Mouse (Mus musculus): ENCODE measurements around the gene Tas1r1. TPM values are rescaled to one million over a fixed set of nuclear protein-coding genes. Genes with fewer than 3 reads are reported as not detected.
"Not testable (repeated sequence)": the region's sequence is repeated elsewhere in the genome, so short reads cannot be mapped to it uniquely, and the experiment has no call there.

Tas1r1 gene
- polyA plus RNA-seq, 1 experiment from 2014 or later = 0.86 TPM

DNA sequence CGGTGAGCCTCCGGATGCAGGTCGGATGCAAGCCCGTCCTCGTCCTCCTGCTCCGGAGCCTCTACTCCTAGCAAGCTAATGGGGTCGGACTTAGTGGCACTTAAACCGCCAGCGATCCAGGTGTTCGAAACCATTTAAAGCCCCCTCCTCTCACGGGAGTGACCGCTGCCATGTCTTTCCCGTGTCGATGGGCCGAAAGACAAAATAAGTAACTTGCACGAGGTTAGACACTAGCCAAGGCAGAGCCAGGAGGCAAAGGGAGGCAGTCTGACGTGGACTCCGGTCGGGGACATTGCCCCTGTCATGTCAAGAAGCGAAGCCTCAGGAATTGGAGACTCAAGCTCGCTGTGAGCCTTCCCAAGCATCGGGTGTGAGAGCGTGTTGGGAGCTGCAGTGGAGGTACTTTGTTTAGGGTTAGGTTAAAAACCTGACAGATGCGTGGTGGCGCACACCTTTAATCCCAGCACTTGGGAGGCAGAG, 1.5 kb upstream of the Tas1r1 start:
- H3K9me3 ChIP-seq (replicated peaks) = no peaks in the 10 kb centered on the region
- H3K36me3 ChIP-seq = peaks cover 40% of the 10 kb centered on the region
- WGBS = 4% methylated on average over 25 of the region's 25 CpGs
- H3K4me1 ChIP-seq = peaks cover 42% of the 10 kb centered on the region
- H3K27ac ChIP-seq = peak overlapping the region; percentile 51; the same call in 1 of the 2 replicates
- peak overlapping the region; percentile 90 for H3K4me2 ChIP-seq
- peak overlapping the region; percentile 97 for H3K9ac ChIP-seq
- H3K4me3 ChIP-seq (replicated peaks) = peak overlapping the region; percentile 100
- no peak for ATAC-seq (replicated peaks; ENCODE audit: low FRiP score)
- H3K27me3 ChIP-seq = no peaks in the 10 kb centered on the region

DNA sequence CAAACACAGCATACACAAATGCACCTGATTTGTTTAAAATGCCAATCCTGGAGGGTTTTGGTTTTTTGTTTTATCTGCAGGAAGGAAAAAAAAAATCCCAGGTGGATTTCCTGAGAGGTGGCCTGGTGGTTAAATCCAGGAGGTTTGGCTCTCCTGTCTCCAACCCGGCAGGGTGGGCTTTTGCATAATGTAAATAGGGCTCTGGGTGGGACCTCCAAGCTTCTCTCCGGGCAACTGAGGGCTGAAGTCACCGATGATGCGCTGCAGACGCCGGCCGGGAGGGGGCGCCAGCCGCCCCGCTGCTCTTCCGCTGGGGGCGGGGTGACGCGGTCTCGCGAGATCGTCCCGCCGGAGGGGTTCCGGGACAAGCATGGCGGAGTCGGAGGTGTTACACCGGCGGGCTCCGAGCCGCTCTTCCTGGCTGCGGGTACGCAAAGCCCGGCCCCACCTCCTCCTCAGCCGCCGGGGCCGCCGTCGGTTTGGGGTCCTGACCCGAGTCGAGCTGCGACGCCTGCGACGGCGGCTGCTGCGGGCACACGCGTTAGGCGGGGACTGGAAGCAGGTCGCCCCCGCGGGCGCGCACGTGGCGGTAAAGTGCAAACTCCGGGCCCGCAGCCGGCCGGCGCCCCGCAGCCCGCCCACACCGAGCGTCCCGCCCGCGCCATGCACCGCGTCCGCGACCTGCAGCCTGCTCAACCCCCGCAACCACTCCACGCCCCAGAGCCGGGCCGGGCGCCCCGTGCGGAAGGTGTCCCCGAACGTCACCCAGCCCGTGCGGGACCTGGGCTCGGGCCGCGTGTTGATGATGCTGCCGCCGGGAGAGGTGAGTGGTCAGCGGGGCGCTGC, 840 bp upstream of the Tas1r1 start, which contains the start of gene Nol9:
Gene Nol9 (plus strand): TSS at position 337 of the 846 bp plus-strand sequence.
- under 1% methylated on average over 83 of the region's 86 CpGs for whole genome bisulfite sequencing

DNA sequence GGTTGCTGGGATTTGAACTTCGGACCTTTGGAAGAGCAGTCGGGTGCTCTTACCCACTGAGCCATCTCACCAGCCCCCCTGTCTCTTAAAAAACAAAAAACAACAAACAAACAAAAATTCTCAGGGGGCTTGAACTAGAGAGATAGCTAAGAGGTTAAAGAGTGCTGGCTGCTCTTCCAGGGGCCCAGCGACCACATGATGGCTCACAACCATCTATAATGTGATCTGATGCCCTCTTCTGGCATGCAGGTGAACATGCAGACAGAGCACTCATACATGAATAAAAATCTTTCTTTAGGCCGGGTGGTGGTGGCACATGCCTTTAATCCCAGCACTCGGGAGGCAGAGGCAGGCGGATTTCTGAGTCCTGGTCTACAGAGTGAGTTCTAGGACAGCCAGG, 1.9 kb downstream of the Tas1r1 start:
- not testable (repeated sequence) for H3K27me3 ChIP-seq; H3K9ac ChIP-seq; H3K4me2 ChIP-seq; H3K36me3 ChIP-seq; H3K27ac ChIP-seq; H3K9me3 ChIP-seq (replicated peaks); H3K4me3 ChIP-seq (replicated peaks); ATAC-seq (replicated peaks; ENCODE audit: low FRiP score)
- WGBS = 89% methylated on average over 6 of the region's 6 CpGs
- peaks cover 27% of the 10 kb centered on the region for H3K4me1 ChIP-seq

More for the DNA sequence above, 840 bp upstream of the Tas1r1 start, which contains the start of gene Nol9:
- peak within 1 kb of the TSS; percentile 51 for H3K27ac ChIP-seq
- peaks cover 42% of the 10 kb centered on the region for H3K4me1 ChIP-seq
- peak; percentile 85 for ATAC-seq (replicated peaks; ENCODE audit: low FRiP score)
- no peaks in the 10 kb centered on the region for H3K27me3 ChIP-seq
- no peaks in the 10 kb centered on the region for H3K9me3 ChIP-seq (replicated peaks)
- H3K4me2 ChIP-seq = peak within 1 kb of the TSS; percentile 90
- peak within 1 kb of the TSS; percentile 97 for H3K9ac ChIP-seq
- peaks cover 33% of the 10 kb centered on the region for H3K36me3 ChIP-seq
- H3K4me3 ChIP-seq (replicated peaks) = peak within 1 kb of the TSS; percentile 100

DNA sequence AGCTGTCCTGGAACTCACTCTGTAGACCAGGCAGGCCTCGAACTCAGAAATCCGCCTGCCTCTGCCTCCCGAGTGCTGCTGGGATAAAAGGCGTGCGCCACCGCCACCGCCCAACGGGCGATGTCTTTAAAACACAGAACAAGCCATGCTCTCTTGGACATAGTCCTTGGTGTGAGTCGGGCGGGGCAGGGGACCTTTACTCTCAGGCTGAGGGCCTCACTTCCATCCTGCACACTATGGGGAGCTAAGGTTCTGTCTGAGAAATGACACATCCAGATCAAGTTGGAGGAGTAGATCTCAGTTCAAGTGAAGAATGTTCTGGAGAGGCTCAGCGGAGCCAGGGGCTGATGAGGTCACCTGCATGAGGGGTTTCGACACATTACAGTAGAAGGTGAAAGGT, 5.4 kb downstream of the Tas1r1 start:
- no peak overlapping the region for H3K9ac ChIP-seq

DNA sequence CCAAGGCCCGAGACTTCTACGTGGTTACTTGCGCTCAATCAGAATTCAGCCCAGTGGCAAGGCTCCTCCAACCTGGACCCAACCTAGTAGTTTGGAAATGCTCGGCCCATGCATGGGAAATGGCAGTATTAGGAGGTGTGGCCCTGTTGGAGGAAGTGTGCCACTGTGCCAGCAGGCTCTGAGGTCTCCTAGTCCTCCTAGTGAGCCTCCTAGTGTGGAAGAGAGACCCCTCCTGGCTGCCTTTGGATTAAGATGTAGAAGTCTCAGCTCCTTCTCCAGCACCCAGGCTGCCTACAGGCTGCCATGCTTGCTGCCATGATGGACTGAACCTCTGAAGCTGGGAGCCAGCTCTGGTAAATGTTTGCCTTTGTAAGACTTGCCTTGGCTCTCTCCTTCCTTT, 8.4 kb downstream of the Tas1r1 start:
- Histone ChIP-seq H3K27ac (no peak overlapping the region), H3K4me3 (replicated peaks) (no peak overlapping the region), H3K27me3 (no peaks in the 10 kb centered on the region), H3K36me3 (peaks cover 9% of the 10 kb centered on the region; the same call in 1 of the 2 replicates), H3K4me1 (peaks cover 39% of the 10 kb centered on the region), H3K9ac (no peak overlapping the region), H3K4me2 (no peak overlapping the region), H3K9me3 (replicated peaks) (no peaks in the 10 kb centered on the region)
- ATAC-seq (replicated peaks; ENCODE audit: low FRiP score) = no peak
- WGBS = 81% methylated on average over 4 of the region's 4 CpGs

More for the DNA sequence above, 5.4 kb downstream of the Tas1r1 start:
- H3K4me2 ChIP-seq = no peak overlapping the region
- no peaks in the 10 kb centered on the region for H3K36me3 ChIP-seq
- peaks cover 16% of the 10 kb centered on the region for H3K4me1 ChIP-seq
- H3K27me3 ChIP-seq = no peaks in the 10 kb centered on the region
- no peaks in the 10 kb centered on the region for H3K9me3 ChIP-seq (replicated peaks)
- ATAC-seq (replicated peaks; ENCODE audit: low FRiP score) = no peak
- no peak overlapping the region for H3K4me3 ChIP-seq (replicated peaks)
- no peak overlapping the region for H3K27ac ChIP-seq
- WGBS = 88% methylated on average over 13 of the region's 13 CpGs

DNA sequence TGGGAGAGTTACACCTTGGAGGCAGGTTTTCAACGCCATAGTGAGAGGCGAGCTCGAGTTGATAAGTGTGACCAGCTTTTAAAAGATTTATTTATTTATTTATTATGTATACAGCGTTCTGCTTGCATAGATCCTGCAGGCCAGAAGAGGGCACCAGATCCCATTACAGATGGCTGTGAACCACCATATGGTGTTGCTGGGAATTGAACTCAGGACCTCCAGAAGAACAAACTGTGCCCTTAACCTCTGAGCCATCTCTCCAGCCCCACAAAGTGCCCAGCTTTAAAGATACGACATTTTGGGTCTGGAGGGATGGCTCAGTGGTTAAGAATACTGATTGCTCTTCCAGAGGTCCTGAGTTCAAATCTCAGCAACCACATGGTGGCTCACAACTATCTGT, 9.3 kb downstream of the Tas1r1 start:
- ATAC-seq (replicated peaks; ENCODE audit: low FRiP score) = no peak
- no peak overlapping the region for H3K27ac ChIP-seq
- no peak overlapping the region for H3K9ac ChIP-seq
- 46% methylated on average over 5 of the region's 5 CpGs for WGBS
- H3K4me1 ChIP-seq = peaks cover 46% of the 10 kb centered on the region
- H3K9me3 ChIP-seq (replicated peaks) = no peaks in the 10 kb centered on the region
- H3K4me3 ChIP-seq (replicated peaks) = 0 out of 2 replicates have a peak overlapping the region, but pooled peaks have one; percentile 76
- peaks cover 18% of the 10 kb centered on the region; the same call in 1 of the 2 replicates for H3K36me3 ChIP-seq
- no peaks in the 10 kb centered on the region for H3K27me3 ChIP-seq
- H3K4me2 ChIP-seq = no peak overlapping the region

DNA sequence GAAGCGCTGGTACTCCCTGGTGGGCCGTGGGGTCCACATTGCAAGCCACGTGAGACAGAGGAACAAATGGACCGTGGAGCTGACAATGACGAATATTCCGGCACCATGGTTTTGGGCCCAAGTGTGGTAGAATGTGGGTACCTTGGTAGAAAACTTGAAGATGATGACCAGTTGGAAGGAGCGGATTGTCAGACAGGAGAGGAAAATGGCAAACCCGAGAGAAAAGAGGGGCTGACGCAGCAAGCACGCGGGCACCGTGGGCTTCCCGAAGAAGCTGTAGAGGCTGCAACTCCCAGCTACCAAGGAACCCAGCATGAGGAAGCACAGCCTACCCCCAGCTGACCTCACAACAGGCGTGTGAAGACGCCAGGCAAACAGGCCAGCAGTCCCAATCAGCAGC, 9.9 kb downstream of the Tas1r1 start:
- H3K4me3 ChIP-seq (replicated peaks) = peak overlapping the region; percentile 76
- whole genome bisulfite sequencing = 57% methylated on average over 15 of the region's 15 CpGs

DNA sequence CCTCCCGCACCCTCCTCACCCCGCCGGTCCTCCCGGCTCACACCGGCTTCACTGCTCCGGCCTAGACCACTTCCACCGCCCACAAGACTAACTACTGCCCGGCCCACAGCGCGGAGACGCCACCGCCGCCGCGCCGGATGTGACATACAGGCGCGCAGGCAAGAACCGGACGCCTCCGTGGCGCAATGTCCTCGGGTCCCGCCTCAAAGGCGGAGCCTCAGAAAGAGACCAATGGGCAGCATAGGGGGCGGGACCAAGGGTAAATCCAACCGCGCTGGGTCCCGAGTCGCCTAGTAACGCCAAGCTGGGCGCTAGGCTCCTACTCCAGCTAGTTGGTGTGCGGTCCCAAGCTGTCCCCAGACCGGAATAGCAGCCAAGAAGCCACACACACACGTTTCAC, 10.8 kb downstream of the Tas1r1 start, which contains the start of gene Zbtb48:
Gene Zbtb48 (minus strand): TSS at position 148 of the 400 bp plus-strand sequence.
- H3K9me3 ChIP-seq (replicated peaks) = no peaks in the 10 kb centered on the region
- peak within 1 kb of the TSS; percentile 89 for H3K4me2 ChIP-seq
- no peaks in the 10 kb centered on the region for H3K27me3 ChIP-seq
- peak; percentile 98 for ATAC-seq (replicated peaks; ENCODE audit: low FRiP score)
- H3K36me3 ChIP-seq = peaks cover 34% of the 10 kb centered on the region
- WGBS = under 1% methylated on average over 35 of the region's 35 CpGs
- peak within 1 kb of the TSS; percentile 85 for H3K27ac ChIP-seq
- H3K9ac ChIP-seq = peak within 1 kb of the TSS; percentile 80
- peak within 1 kb of the TSS; percentile 76 for H3K4me3 ChIP-seq (replicated peaks)
- H3K4me1 ChIP-seq = peaks cover 54% of the 10 kb centered on the region

More for the DNA sequence above, 9.9 kb downstream of the Tas1r1 start:
- ATAC-seq (replicated peaks; ENCODE audit: low FRiP score) = no peak
- Histone ChIP-seq H3K9ac (peak overlapping the region; percentile 31; the same call in 1 of the 2 replicates), H3K36me3 (peaks cover 24% of the 10 kb centered on the region), H3K4me2 (peak overlapping the region; percentile 89), H3K27ac (no peak overlapping the region), H3K27me3 (no peaks in the 10 kb centered on the region), H3K9me3 (replicated peaks) (no peaks in the 10 kb centered on the region), H3K4me1 (peaks cover 48% of the 10 kb centered on the region)

DNA sequence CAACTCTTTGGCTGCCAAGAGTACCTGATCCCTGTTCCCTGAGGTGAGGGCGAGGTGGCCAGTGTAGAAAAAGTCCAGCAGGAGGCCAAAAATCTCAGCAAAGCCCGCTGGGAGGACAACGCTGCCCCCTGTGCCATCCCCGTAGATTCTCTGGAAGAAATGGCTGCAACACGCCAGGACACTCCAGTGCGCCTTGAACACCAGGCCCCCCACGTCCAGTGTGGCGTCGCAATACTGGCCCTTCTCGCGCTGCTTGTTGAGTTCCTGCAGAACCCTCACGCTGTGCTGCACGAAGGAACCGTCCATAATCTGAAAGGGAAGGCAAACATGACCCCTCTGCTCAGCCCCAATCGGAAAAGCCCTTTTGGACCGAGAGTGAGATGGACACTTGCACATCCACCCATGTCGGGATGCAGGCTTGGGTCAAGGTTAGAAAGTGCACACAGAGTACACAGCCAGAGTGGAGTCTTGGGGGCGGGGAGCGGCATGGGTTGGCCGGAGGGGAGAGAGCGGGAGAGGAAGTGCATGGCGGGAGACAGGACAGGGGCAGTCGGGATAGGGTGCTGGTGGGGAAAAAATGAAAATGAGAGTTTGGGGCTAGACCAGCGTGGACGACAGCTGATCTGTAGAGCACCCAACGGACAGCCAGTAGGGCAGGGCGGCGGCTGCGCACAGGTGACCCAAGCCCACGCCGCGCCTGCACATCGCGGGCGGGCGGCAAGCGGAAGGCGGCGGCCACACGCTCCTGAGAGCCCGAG, 11.4 kb downstream of the Tas1r1 start:
- Histone ChIP-seq H3K9me3 (replicated peaks) (no peaks in the 10 kb centered on the region), H3K4me1 (peaks cover 55% of the 10 kb centered on the region), H3K36me3 (peaks cover 40% of the 10 kb centered on the region), H3K27me3 (no peaks in the 10 kb centered on the region), H3K9ac (peak overlapping the region; percentile 80), H3K4me2 (peak overlapping the region; percentile 89), H3K4me3 (replicated peaks) (peak overlapping the region; percentile 76), H3K27ac (peak overlapping the region; percentile 85)
- 3% methylated on average over 40 of the region's 41 CpGs for WGBS
- ATAC-seq (replicated peaks; ENCODE audit: low FRiP score) = peak; percentile 67

DNA sequence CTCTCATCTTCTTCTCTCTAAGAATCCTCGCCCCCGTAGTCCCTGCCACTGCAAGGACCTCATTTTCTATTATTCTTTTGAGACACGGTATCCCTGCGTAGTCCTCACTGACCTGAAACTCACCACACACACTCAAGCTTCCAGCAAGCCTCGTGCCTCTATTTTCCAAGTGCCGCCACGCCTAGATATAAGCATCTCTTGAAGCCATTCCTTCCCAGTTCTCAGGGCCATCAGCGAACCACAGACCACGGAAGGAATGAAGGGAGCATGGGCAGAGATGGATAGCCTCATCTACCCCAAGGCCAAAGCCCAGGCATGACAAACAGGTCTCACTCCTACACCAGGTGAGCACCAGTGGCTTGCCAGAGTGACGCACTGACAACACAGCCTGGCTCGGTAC, 13.8 kb downstream of the Tas1r1 start:
- H3K36me3 ChIP-seq = peaks cover 64% of the 10 kb centered on the region
- no peaks in the 10 kb centered on the region for H3K9me3 ChIP-seq (replicated peaks)
- 93% methylated on average over 11 of the region's 11 CpGs for WGBS
- H3K4me1 ChIP-seq = peaks cover 50% of the 10 kb centered on the region
- H3K27me3 ChIP-seq = no peaks in the 10 kb centered on the region
- no peak for ATAC-seq (replicated peaks; ENCODE audit: low FRiP score)
- no peak overlapping the region for H3K9ac ChIP-seq
- no peak overlapping the region for H3K4me2 ChIP-seq
- no peak overlapping the region for H3K27ac ChIP-seq
- no peak overlapping the region for H3K4me3 ChIP-seq (replicated peaks)

DNA sequence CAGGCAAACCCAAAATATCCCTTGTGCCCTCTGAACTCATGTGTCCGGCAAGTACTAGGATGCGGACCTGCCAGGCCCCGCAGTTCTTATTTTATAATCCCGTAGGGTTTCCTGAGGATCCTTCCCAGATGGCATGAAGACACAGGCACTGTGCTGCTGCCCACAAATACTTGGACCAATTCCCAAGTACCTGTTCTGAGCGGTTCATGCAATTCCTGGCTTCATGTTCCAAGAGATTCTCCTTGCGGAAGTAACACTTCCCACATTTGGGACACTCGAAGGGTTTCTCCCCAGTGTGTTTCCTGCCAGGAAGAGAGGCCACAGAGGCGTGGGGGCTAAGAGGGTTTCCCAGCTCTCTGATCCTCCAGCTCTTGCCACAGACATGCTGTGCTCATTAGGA, 15.9 kb downstream of the Tas1r1 start:
- H3K4me1 ChIP-seq = peaks cover 37% of the 10 kb centered on the region
- H3K27me3 ChIP-seq = no peaks in the 10 kb centered on the region
- no peak overlapping the region for H3K4me3 ChIP-seq (replicated peaks)
- H3K4me2 ChIP-seq = no peak overlapping the region
- no peak overlapping the region for H3K9ac ChIP-seq
- peaks cover 79% of the 10 kb centered on the region for H3K36me3 ChIP-seq
- no peak overlapping the region for H3K27ac ChIP-seq
- no peaks in the 10 kb centered on the region for H3K9me3 ChIP-seq (replicated peaks)
- no peak for ATAC-seq (replicated peaks; ENCODE audit: low FRiP score)
- WGBS = 89% methylated on average over 8 of the region's 8 CpGs
